Mouse (Mus musculus) gastrocnemius, adult 2 months (tissue): ENCODE data around the gene Fbll1. TPM values are rescaled to one million over a fixed set of nuclear protein-coding genes. Genes with fewer than 3 reads are reported as not detected.

Experiments
- DNase-seq: peaks from one replicate; pipeline ENCODE4 v3.0.0; 2022
- H3K27ac ChIP-seq: fragments of 200-600 bp; 2 replicates; pipeline ENCODE4 v1.8.1; 2022; ENCODE audit warnings: mild to moderate bottlenecking
- H3K4me3 ChIP-seq: fragments of 200-600 bp; 2 replicates; pipeline ENCODE4 v1.8.1; 2022; ENCODE audit warnings: mild to moderate bottlenecking, moderate library complexity
- CTCF ChIP-seq: fragments of 200-600 bp; IDR thresholded peaks from 2 replicates; pipeline ENCODE4 v1.8.1; 2022; ENCODE audit warnings: antibody characterized with exemption, mild to moderate bottlenecking, moderate library complexity
- intact Hi-C: fragments of 180-260 bp; cut with DNase I; formaldehyde crosslinking; loops from one replicate; pipeline ENCODE4 v1.15.1; 2025
- total RNA-seq, 2 experiments: library from RNA; stranded (reverse); gene quantifications; 2 replicates each; pipeline ENCODE4 v1.2.3; 2021

Gene Fbll1
- total RNA-seq, 2 experiments from 2014 or later, result not detected

DNA sequence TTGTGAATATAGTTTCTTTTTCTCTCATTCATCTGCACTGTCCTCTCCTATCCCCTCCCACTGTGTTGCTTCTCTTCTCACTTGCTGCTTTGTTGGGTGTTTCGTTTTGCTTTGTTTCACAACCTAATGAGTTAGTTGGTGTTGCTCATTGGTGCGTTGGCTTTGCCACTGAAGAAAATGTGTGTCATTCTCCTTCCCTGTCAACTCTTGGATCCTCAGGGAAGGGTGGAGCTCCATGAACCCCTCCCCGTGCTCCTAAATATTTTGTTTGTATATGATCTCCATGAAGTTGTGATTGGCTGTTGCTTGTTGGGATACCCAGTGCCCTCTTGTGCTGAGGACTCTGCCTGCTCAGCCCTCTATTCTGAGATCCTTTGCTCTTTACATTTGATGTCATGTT, 18.3 kb downstream of the Fbll1 start:
- intact Hi-C loops, result loop anchor here (5.0 kb wide), 1 partner anchor 37 kb away; no protein-coding TSS in a partner anchor
- no peak overlapping the region for H3K27ac ChIP-seq
- TF ChIP-seq CTCF, result peak; percentile 39
- no peak for DNase-seq
- no peak overlapping the region for H3K4me3 ChIP-seq

DNA sequence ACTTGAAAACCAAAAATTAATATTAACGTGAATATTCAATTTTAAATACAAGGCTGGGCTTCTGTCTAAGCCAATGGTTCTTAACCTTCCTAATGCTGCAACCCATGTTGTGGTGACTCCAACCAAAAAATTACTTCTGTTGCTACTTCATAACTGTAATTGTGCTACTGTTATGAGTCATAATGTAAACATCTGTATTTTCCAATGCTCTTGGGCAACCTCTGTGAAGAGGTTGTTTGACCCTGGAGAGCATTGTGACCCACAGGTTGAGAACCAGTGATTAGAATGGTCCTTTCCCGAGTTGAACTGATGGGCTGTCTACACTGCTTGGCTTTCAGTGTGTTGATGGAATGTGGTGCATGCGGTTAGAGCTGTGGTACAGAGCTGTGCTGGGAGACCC, 22.2 kb downstream of the Fbll1 start:
- TF ChIP-seq CTCF, result no peak
- intact Hi-C loops, result no loop called here
- no peak for DNase-seq
- Histone ChIP-seq H3K4me3 (no peak overlapping the region), H3K27ac (no peak overlapping the region)

DNA sequence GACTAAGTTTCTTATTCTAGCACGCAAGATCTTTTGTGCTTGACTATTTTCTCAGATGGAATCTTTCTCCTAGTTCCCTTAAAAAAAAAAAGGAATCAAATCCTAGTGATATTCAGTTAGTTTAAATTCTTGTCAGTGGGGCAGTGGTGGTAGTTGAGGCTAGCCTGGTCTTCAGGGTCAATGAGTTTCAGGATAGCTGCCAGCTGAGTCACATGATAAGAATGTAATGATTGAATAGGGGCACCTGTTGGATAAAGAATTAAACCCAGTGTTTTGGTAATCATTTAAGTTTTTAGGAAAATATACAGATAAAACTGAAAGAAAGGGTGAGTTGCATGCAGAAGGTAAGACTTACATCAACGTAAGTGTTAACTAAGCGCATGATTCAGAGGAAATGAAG, 23.1 kb downstream of the Fbll1 start:
- intact Hi-C loops, result no loop called here
- TF ChIP-seq CTCF, result no peak
- no peak overlapping the region for H3K4me3 ChIP-seq

DNA sequence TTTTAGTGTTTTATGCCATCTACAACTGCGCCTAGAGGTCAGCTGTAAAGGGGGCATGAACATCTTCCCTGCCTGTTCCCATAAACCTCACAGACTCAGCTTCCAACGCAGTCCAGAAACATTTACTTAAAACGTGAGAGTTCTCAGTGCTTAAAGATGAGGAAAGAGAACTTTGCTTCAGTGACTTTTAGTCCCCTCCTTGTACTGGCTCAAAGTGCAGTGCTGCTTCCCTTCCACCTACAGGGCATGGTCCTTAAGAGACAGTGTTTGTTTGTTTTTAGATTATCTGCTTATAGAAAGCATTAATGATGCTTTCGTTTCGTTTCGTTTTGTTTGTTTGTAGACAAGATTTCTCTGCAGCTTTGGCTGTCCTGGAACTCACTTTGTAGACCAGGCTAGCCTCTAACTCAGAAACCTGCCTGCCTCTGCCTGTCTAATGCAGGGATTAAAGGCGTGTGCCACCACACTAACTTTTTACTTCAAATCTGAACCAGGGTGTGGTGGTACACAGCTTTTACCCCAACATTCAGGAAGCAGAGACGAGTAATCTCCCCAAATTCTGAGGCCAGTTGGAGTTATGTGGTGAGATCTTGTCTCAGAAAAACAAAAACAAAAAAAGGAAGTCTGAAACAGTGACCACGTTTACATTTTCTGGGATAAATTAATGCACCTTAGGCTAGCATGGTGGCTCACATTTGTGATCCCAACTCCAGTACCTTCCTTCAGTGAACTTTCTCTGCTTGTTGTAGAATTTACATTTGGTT, 27.8 kb downstream of the Fbll1 start:
- 0 out of 2 replicates have a peak overlapping the region, but pooled peaks have one; percentile 97 for H3K27ac ChIP-seq
- no peak for TF ChIP-seq CTCF
- H3K4me3 ChIP-seq, result peak overlapping the region; percentile 96
- intact Hi-C loops, result no loop called here
- no peak for DNase-seq

More for the DNA sequence above, 23.1 kb downstream of the Fbll1 start:
- DNase-seq, result no peak
- no peak overlapping the region for H3K27ac ChIP-seq

DNA sequence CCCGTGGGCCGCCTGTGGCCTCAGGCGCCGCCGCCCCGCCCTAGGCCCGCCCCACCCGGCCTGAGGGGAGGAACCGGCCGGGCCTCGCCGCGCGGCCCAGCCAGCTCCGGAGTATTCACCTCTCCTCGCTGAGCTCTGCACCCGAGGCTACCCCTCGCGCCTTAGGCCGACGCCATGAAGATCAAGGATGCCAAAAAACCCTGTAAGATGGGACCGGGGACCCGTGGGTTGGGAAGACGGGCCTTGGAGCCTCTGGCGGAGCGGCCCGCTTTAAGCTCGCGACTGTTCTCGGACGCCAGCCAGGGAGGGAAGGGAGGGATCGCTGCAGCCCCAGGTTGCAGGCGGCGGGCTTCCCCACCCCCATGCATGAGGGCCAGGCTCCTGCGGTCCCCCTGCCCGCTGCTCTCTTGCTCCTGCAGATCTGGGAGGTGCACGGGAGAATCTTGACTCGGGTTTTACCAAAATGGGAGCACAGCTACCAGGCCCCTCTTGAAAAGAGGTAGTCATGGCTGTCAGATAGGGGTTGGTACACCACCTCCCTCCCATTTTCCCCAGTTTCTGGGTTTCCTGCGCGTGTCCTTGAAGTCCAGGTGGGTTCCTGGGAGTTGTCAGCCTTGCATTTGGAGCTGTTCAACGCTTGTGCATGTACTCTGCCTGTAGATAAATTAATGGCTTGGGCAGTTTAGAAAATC, 28.8 kb downstream of the Fbll1 start:
- TF ChIP-seq CTCF, result no peak
- peak; percentile 89 for DNase-seq
- intact Hi-C loops, result loop anchor here (5.0 kb wide), 1 partner anchor 62 kb away; the partner anchor contains the start of gene Rars
- H3K27ac ChIP-seq, result peak overlapping the region; percentile 97
- peak overlapping the region; percentile 96 for H3K4me3 ChIP-seq

DNA sequence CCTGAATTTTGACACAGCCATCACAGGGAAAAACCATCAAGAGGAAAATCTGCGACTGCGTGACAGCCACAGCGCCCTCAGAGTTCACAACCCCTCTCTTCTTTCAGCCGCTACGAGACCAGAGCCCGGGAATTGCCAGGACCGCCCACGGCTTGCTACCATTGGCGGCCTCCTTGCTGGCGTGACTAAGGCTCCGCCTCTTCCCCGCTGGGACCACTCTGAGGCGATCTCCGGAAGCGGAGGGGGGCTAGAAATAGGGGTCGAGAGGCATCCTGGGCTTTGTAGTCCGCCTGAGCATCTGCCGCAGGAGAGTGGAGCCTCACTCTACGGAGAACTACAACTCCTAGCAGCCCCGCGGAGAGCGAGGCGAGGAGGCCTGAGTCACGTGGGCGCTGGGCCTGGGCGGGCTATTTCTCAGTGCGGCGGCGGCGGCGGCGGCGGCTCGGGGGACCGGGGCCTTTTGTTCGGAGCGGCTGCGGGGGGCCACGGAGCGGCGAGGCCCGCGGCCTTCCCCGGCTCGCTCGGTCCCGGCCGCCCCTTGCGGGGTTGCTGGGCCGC, 29.4 kb downstream of the Fbll1 start, which contains the start of gene Pank3:
TSS of gene Pank3 (plus strand) at position 297 of the 558 bp plus-strand sequence.
- Histone ChIP-seq H3K4me3 (peak within 1 kb of the TSS; percentile 96), H3K27ac (peak within 1 kb of the TSS; percentile 97)
- TF ChIP-seq CTCF, result no peak
- intact Hi-C loops, result loop anchor here (5.0 kb wide), 1 partner anchor 63 kb away; the partner anchor contains the start of gene Rars
- DNase-seq, result peak; percentile 98

DNA sequence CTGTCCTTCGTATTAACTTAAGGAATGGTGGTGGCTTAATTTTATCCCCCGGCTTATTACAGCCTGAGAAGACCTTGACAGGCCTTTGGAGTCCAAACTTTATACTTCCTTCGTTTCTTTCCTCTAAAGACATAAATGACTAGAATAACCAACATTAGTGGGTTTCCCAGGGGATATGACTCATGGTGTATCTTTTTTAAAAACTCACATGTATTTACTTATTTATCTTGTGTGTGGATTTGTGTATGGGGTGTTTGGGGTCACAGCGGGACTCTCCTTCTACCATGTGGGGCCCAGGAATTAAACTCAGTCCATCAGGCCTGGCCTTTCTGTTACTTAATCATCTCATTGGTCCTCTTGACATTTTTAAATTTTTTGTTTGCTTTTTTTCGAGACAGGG, 31.8 kb downstream of the Fbll1 start:
- no peak for TF ChIP-seq CTCF
- Histone ChIP-seq H3K4me3 (no peak overlapping the region), H3K27ac (no peak overlapping the region)
- no peak for DNase-seq
- intact Hi-C loops, result loop anchor here (5.0 kb wide), 1 partner anchor 65 kb away; the partner anchor contains the start of gene Rars

GRCm38 (mm10) chr11:35760627-35761003, 38.1 kb downstream of the Fbll1 start:
- DNase-seq, result no peak
- Histone ChIP-seq H3K27ac (no peak overlapping the region), H3K4me3 (no peak overlapping the region)
- no peak for TF ChIP-seq CTCF
- intact Hi-C loops, result no loop called here

- no peak for DNase-seq
- intact Hi-C loops, result no loop called here
These were observed 38.6 kb downstream of the Fbll1 start for GRCm38 (mm10) chr11:35760001-35760626.

DNA sequence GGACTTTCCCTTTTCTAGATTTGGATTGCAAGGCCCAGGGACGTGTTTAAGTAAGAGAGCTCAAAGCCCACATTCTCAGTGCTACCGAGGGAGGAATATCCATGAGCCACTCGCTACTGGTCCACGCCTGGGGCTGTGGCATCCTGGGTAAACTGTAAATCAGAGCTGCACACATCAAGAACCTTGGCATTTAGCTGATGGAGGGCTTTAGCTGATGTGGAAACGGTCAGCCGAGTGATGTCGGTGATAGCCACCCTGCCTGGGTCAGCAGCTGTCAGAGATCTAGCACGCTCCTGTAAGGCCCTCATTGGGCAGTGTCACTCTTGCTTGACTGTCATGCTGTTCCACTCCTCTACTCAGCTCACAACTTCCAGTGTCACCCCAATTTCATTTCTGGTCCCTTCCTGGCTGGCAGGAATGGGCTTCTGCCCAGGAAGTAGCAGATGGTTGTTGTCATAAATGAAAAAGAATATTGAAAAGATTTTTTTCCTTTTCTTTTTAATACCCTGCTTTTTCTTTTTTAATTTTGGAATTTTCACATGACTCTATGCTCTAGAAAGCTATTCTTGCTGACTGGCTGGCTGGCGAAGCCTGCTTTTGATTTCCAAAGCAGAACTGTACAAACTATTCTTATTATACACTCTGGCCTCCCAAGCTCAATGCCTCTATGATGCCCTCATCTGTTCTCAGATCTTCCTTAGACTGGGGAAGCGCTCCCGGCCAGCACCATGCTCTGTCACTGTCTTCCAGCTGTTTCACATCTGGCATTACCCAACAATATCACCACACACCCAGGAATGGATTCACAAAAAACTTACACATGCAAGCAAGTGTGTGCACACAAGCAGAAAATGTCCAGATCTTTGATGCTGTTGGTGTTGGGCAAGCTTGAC, 42.0 kb downstream of the Fbll1 start:
- no peak overlapping the region for H3K27ac ChIP-seq
- TF ChIP-seq CTCF, result no peak
- intact Hi-C loops, result no loop called here
- H3K4me3 ChIP-seq, result no peak overlapping the region
- DNase-seq, result no peak

More at GRCm38 (mm10) chr11:35760001-35760626, 38.6 kb downstream of the Fbll1 start:
- no peak for TF ChIP-seq CTCF
- Histone ChIP-seq H3K4me3 (no peak overlapping the region), H3K27ac (no peak overlapping the region)

DNA sequence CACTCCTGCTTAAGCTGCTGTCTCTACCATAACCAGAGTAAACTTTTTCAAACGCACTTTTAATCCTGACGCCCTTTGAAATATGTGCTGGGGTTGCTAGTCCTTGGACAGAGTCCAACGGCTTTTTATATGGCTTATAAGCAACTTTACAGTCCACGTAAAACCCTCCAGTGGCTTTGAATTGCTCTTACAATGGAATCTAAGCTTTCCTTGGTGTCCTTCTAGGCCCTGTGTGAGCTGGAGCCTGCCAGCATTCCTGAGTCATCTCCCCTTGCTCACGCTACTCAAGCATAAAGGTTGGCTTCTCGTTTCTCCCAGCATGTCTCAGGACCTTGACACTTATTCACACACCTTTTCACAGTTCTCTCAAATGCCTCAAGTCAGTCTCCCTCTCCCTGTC, 43.1 kb downstream of the Fbll1 start:
- intact Hi-C loops, result no loop called here
- no peak overlapping the region for H3K4me3 ChIP-seq
- no peak overlapping the region for H3K27ac ChIP-seq
- DNase-seq, result no peak
- TF ChIP-seq CTCF, result no peak
